Mouse (Mus musculus): ENCODE measurements around the gene Mrps7. TPM values are rescaled to one million over a fixed set of nuclear protein-coding genes. Genes with fewer than 3 reads are reported as not detected.

The Mrps7 gene
- total and polyA plus RNA-seq, 2 experiments from 2014 or later, result 45.9 to 78.8 TPM

- Histone ChIP-seq H3K27me3 (ENCODE audit: insufficient read depth, low read length) (no peaks in the 10 kb centered on the region), H3K9me3 (ENCODE audit: low read length) (no peaks in the 10 kb centered on the region), H3K4me1 (ENCODE audit: insufficient read depth, low read length) (peaks cover 6% of the 10 kb centered on the region; the same call in 1 of the 2 replicates), H3K36me3 (ENCODE audit: insufficient read depth, low read length) (peaks cover 16% of the 10 kb centered on the region), H3K4me2 (ENCODE audit: low read depth, low read length) (peak overlapping the region; percentile 95), H3K4me3 (ENCODE audit: low read length) (peak overlapping the region; percentile 68), H3K9ac (replicated peaks; ENCODE audit: low read length) (peak overlapping the region; percentile 74), H3K27ac (peak overlapping the region; percentile 86)
- WGBS, result under 1% methylated on average over 16 of the region's 16 CpGs
- no peak for DNase-seq (ENCODE audit: low spot score)
- TF ChIP-seq CTCF (IDR thresholded peaks at IDR 0.05; ENCODE audit: low read depth), result no peak
- no peak for ATAC-seq
These were observed 9.6 kb downstream of the Mrps7 start for GRCm38 (mm10) chr11:115613138-115613945.

DNA sequence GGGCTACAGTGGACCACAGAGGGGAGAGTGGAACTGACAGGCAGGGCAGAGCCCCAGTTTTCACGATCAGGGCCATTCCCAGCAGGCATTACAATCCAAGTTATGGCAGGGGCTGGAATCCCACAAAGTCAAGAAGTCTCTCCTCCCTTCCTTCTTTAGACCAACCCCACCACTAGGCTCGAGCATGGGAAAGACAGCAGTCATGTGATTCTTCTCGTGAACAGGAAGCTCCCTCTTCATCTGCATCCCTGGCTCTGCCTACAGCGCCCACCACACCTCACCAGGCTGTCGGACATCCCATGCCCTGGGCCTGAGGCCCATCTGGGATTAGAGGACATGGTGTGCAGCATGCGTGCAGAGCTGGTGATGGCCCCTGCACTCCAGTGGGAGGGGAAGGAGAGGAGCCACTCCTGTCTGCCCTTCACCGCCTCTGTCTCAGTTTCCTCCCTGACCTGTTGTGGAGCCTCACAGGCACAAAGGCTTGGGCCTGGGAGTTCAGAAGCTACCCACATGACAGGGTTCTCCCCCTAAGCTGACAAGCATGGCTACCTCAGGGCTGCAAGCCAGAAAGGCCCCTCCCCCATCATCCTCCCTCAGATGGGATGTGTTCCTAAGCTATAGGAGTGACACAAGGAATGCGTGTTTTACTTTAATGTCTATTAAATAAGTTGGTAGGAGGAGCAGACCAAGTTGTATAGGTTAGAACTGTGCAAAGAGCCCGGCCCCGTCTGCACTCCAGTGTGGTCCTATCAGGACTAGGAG, 10.8 kb downstream of the Mrps7 start:
- DNase-seq (ENCODE audit: low spot score), result no peak
- Histone ChIP-seq H3K4me3 (ENCODE audit: low read length) (no peak overlapping the region), H3K4me2 (ENCODE audit: low read depth, low read length) (no peak overlapping the region), H3K4me1 (ENCODE audit: insufficient read depth, low read length) (peaks cover 6% of the 10 kb centered on the region; the same call in 1 of the 2 replicates), H3K9ac (replicated peaks; ENCODE audit: low read length) (no peak overlapping the region), H3K36me3 (ENCODE audit: insufficient read depth, low read length) (peaks cover 14% of the 10 kb centered on the region; the same call in 1 of the 2 replicates), H3K27ac (no peak overlapping the region), H3K9me3 (ENCODE audit: low read length) (no peaks in the 10 kb centered on the region), H3K27me3 (ENCODE audit: insufficient read depth, low read length) (no peaks in the 10 kb centered on the region)
- no peak for ATAC-seq
- WGBS, result 85% methylated on average over 10 of the region's 10 CpGs
- no peak for TF ChIP-seq CTCF (IDR thresholded peaks at IDR 0.05; ENCODE audit: low read depth)

- H3K27me3 ChIP-seq (ENCODE audit: insufficient read depth, low read length), result no peaks in the 10 kb centered on the region
- no peak overlapping the region for H3K27ac ChIP-seq
- no peak for TF ChIP-seq CTCF (IDR thresholded peaks at IDR 0.05; ENCODE audit: low read depth)
- H3K9ac ChIP-seq (replicated peaks; ENCODE audit: low read length), result no peak overlapping the region
- H3K4me1 ChIP-seq (ENCODE audit: insufficient read depth, low read length), result peaks cover 6% of the 10 kb centered on the region; the same call in 1 of the 2 replicates
- H3K9me3 ChIP-seq (ENCODE audit: low read length), result no peaks in the 10 kb centered on the region
- no peak overlapping the region for H3K4me3 ChIP-seq (ENCODE audit: low read length)
- no peak for ATAC-seq
- no peak overlapping the region for H3K4me2 ChIP-seq (ENCODE audit: low read depth, low read length)
- no peak for DNase-seq (ENCODE audit: low spot score)
- 77% methylated on average over 15 of the region's 15 CpGs for WGBS
- peaks cover 21% of the 10 kb centered on the region; the same call in 1 of the 2 replicates for H3K36me3 ChIP-seq (ENCODE audit: insufficient read depth, low read length)
These were observed 11.5 kb downstream of the Mrps7 start for GRCm38 (mm10) chr11:115615108-115615825.

DNA sequence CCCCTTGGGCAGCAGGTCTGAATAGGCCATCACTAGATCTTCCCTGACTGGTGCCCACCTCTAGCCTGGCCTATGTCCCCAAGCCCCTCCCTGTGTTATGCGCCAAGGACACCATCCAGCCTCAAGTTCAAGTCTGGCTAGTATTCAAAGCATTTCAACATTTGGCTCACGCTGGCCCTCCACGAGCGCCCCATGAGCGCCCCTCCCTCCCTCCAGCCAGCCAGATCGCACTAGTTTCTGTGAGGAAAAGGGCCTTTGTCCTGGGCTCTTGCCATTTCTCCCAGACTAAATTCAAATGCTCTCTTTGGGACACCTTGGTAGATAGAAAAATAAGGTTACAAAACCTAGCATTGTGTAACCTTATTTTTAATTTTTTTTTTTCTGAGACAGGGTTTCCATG, 12.2 kb downstream of the Mrps7 start:
- ATAC-seq, result no peak
- Histone ChIP-seq H3K9ac (replicated peaks; ENCODE audit: low read length) (no peak overlapping the region), H3K4me3 (ENCODE audit: low read length) (no peak overlapping the region), H3K27me3 (ENCODE audit: insufficient read depth, low read length) (no peaks in the 10 kb centered on the region), H3K4me1 (ENCODE audit: insufficient read depth, low read length) (peaks cover 6% of the 10 kb centered on the region; the same call in 1 of the 2 replicates), H3K9me3 (ENCODE audit: low read length) (no peaks in the 10 kb centered on the region), H3K4me2 (ENCODE audit: low read depth, low read length) (no peak overlapping the region), H3K27ac (no peak overlapping the region), H3K36me3 (ENCODE audit: insufficient read depth, low read length) (peaks cover 27% of the 10 kb centered on the region; the same call in 1 of the 2 replicates)
- TF ChIP-seq CTCF (IDR thresholded peaks at IDR 0.05; ENCODE audit: low read depth), result no peak
- WGBS, result 70% methylated on average over 6 of the region's 6 CpGs
- DNase-seq (ENCODE audit: low spot score), result no peak

GRCm38 (mm10) chr11:115616371-115616770, 12.6 kb downstream of the Mrps7 start:
- Histone ChIP-seq H3K4me3 (ENCODE audit: low read length) (no peak overlapping the region), H3K27me3 (ENCODE audit: insufficient read depth, low read length) (no peaks in the 10 kb centered on the region), H3K4me1 (ENCODE audit: insufficient read depth, low read length) (peaks cover 6% of the 10 kb centered on the region; the same call in 1 of the 2 replicates), H3K27ac (no peak overlapping the region), H3K4me2 (ENCODE audit: low read depth, low read length) (no peak overlapping the region), H3K36me3 (ENCODE audit: insufficient read depth, low read length) (peaks cover 32% of the 10 kb centered on the region), H3K9ac (replicated peaks; ENCODE audit: low read length) (no peak overlapping the region), H3K9me3 (ENCODE audit: low read length) (no peaks in the 10 kb centered on the region)
- WGBS, result 94% methylated on average over 7 of the region's 7 CpGs
- no peak for DNase-seq (ENCODE audit: low spot score)
- TF ChIP-seq CTCF (IDR thresholded peaks at IDR 0.05; ENCODE audit: low read depth), result no peak
- no peak for ATAC-seq

GRCm38 (mm10) chr11:115616893-115617292, 13.2 kb downstream of the Mrps7 start:
- no peak for TF ChIP-seq CTCF (IDR thresholded peaks at IDR 0.05; ENCODE audit: low read depth)
- H3K9me3 ChIP-seq (ENCODE audit: low read length), result no peaks in the 10 kb centered on the region
- H3K27me3 ChIP-seq (ENCODE audit: insufficient read depth, low read length), result no peaks in the 10 kb centered on the region
- no peak overlapping the region for H3K9ac ChIP-seq (replicated peaks; ENCODE audit: low read length)
- no peak overlapping the region for H3K4me3 ChIP-seq (ENCODE audit: low read length)
- WGBS, result 89% methylated on average over 6 of the region's 6 CpGs
- no peak for DNase-seq (ENCODE audit: low spot score)
- no peak for ATAC-seq
- H3K36me3 ChIP-seq (ENCODE audit: insufficient read depth, low read length), result peaks cover 34% of the 10 kb centered on the region
- no peak overlapping the region for H3K27ac ChIP-seq
- H3K4me1 ChIP-seq (ENCODE audit: insufficient read depth, low read length), result peaks cover 3% of the 10 kb centered on the region; the same call in 1 of the 2 replicates
- H3K4me2 ChIP-seq (ENCODE audit: low read depth, low read length), result no peak overlapping the region
